Mouse (Mus musculus): Measurements from ENCODE around the gene Ogg1.

DNA sequence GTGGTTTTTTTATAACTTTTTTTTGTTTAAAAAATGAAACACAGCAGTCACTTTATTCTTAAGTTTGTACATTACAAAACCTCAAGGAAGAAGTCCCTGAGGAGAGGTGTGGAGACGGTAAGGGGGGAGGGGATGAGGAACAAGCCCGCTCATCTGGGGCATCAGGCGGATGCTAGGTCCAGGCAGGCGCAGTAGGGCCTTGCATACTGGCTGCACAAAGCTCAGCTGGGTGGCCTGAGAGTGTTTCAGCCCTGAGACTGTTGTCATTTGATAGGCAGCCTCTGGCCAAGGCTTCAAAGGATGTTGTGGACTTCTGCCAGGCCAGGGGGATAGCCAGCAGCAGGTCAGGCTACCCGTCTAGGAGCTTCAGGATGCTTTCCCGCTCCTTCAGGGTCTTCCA, 39.9 kb downstream of the Ogg1 start:
- TF ChIP-seq POLR2A (IDR thresholded peaks at IDR 0.05; ENCODE audit: low read depth, low read length): no peak
- no peak for TF ChIP-seq CTCF (IDR thresholded peaks at IDR 0.05; ENCODE audit: borderline replicate concordance, insufficient read depth, low read length)
